Mouse (Mus musculus): ENCODE measurements at regions not wholly inside any gene's neighbourhood (a gene's known extent, or its start where the extent isn't known, plus 50 kb on each side); places are given as distances from the start of the nearest gene placed in this dataset.

DNA sequence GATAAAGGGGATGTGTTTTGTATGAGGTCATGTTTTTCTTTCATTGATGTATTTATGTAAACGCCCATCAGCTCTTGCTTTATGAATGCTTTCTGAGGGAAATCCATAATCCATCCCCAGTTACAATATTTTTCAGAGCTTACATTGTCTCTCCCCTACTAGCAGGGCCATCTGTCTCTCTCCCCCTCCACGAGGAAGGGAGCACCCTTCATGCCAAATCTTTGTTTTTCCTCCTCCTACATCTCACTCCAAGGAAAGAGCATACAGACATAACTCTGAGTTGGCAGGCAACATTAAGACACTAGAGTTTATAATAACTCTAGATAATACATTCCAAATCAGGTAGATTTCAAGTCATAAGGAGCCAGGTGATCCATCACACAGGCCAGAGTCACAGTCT, 509.1 kb downstream of the Galc start:
- TF ChIP-seq POLR2A (IDR thresholded peaks at IDR 0.05; ENCODE audit: borderline replicate concordance, extremely low read depth, insufficient read depth, insufficient read length, poor library complexity, severe bottlenecking) (no peak), CTCF (IDR thresholded peaks at IDR 0.05; ENCODE audit: borderline replicate concordance, extremely low read depth, insufficient read depth, insufficient read length) (no peak)

Data from brain, embryonic 14.5 days (tissue).